Mouse (Mus musculus) liver, adult 2 months (tissue): ENCODE data around the gene Ccdc88a. TPM values are rescaled to one million over a fixed set of nuclear protein-coding genes. Genes with fewer than 3 reads are reported as not detected.
A peak's percentile ranks its signal among the peaks of the same experiment; 100 is the strongest.

ENCODE experiments used
- DNase-seq: peaks from one replicate; pipeline ENCODE4 v3.0.0-alpha.2; 2011; ENCODE audit warnings: low read depth, low spot score; ENCODE audit errors: extremely low read depth
- H3K27ac ChIP-seq: fragments of 200-500 bp; replicated peaks from 2 replicates; pipeline ENCODE4 v1.5.1; 2012; ENCODE audit warnings: low read depth, mild to moderate bottlenecking, control low read depth, inconsistent platforms, low read length; ENCODE audit not compliant: insufficient read depth
- H3K27me3 ChIP-seq: fragments of 200-500 bp; 2 replicates; pipeline ENCODE4 v1.6.1; 2012; ENCODE audit warnings: mild to moderate bottlenecking, moderate library complexity, low read length, inconsistent platforms; ENCODE audit not compliant: control insufficient read depth, insufficient read depth
- H3K36me3 ChIP-seq: fragments of 200-500 bp; 2 replicates; pipeline ENCODE4 v1.6.1; 2012; ENCODE audit warnings: low read length, inconsistent platforms; ENCODE audit not compliant: control insufficient read depth, insufficient read depth
- H3K4me1 ChIP-seq: fragments of 200-500 bp; 2 replicates; pipeline ENCODE4 v1.6.1; 2011; ENCODE audit warnings: low read length; ENCODE audit not compliant: control insufficient read depth, insufficient read depth
- H3K4me3 ChIP-seq: fragments of 200-500 bp; 2 replicates; pipeline ENCODE4 v1.5.1; 2011; ENCODE audit warnings: low read depth, mild to moderate bottlenecking, control low read depth, low read length, moderate library complexity; ENCODE audit not compliant: insufficient read depth
- H3K79me2 ChIP-seq: fragments of 200-500 bp; 2 replicates; pipeline ENCODE4 v1.6.1; 2012; ENCODE audit warnings: inconsistent platforms, mild to moderate bottlenecking, low read length, moderate library complexity; ENCODE audit not compliant: control insufficient read depth, insufficient read depth
- H3K9ac ChIP-seq: fragments of 200-500 bp; 2 replicates; pipeline ENCODE4 v1.6.1; 2012; ENCODE audit warnings: low read depth, mild to moderate bottlenecking, control low read depth, inconsistent platforms, low read length
- CTCF ChIP-seq: fragments of 200-500 bp; IDR thresholded peaks from 2 replicates; pipeline ENCODE4 v1.5.1; 2011; ENCODE audit warnings: low read depth, low read length, control low read depth
- POLR2A ChIP-seq: fragments of 200-500 bp; IDR thresholded peaks from 2 replicates; pipeline ENCODE4 v1.6.1; 2011; ENCODE audit warnings: low read length, control low read depth; ENCODE audit not compliant: insufficient read depth; ENCODE audit errors: extremely low read depth
- WGBS: fragments of 180-500 bp; shearing (Covaris S2); methylation state at CpG from one replicate; pipeline ENCODE4 v1.1.7; 2018; 5-methylcytosine and 5-hydroxymethylcytosine counted together
- polyA plus RNA-seq: library from polyadenylated mRNA; depleted of rRNA; stranded (reverse); fragments of >200 nt; gene quantifications from 2 replicates; pipeline ENCODE4 v1.2.3, GENCODE M21; 2012; rRNA removed
- total RNA-seq: library from RNA; depleted of rRNA; stranded (reverse); fragments of >200 nt; gene quantifications from 2 replicates; pipeline ENCODE4 v1.2.3, GENCODE M21; 2014; rRNA removed

Ccdc88a gene
- 1.7 and 1.8 TPM in 2 replicates for total RNA-seq
- polyA plus RNA-seq, result 0.09 and 0.10 TPM in 2 replicates

GRCm38 (mm10) chr11:29373396-29374273, at the start of gene Ccdc88a:
Gene Ccdc88a, plus strand, starts transcription at chr11:29373658.
- Histone ChIP-seq H3K4me3 (peak within 1 kb of the TSS; percentile 73), H3K27ac (no peak within 1 kb of the TSS; the same call in 1 of the 2 replicates), H3K27me3 (no peaks in the 10 kb centered on the region), H3K9ac (peak within 1 kb of the TSS; percentile 75), H3K36me3 (no peaks in the 10 kb centered on the region), H3K4me1 (no peaks in the 10 kb centered on the region), H3K79me2 (no peaks in the 10 kb centered on the region)
- DNase-seq, result peak; percentile 64
- WGBS, result under 1% methylated on average over 101 of the region's 107 CpGs
- TF ChIP-seq CTCF (peak; percentile 30), POLR2A (0 out of 2 replicates have a peak, but pooled peaks have one; percentile 28)

- Histone ChIP-seq H3K9ac (no peak overlapping the region), H3K4me3 (no peak overlapping the region), H3K79me2 (no peaks in the 10 kb centered on the region), H3K27ac (no peak overlapping the region), H3K27me3 (no peaks in the 10 kb centered on the region), H3K4me1 (no peaks in the 10 kb centered on the region), H3K36me3 (no peaks in the 10 kb centered on the region)
- no peak for DNase-seq
- TF ChIP-seq POLR2A (no peak), CTCF (no peak)
- WGBS, result 67% methylated on average over 2 of the region's 2 CpGs
These were observed 38.0 kb upstream of the Ccdc88a start for GRCm38 (mm10) chr11:29335505-29335904.

- Histone ChIP-seq H3K27me3 (no peaks in the 10 kb centered on the region), H3K9ac (no peak overlapping the region), H3K4me1 (no peaks in the 10 kb centered on the region), H3K4me3 (no peak overlapping the region), H3K36me3 (no peaks in the 10 kb centered on the region), H3K27ac (no peak overlapping the region), H3K79me2 (no peaks in the 10 kb centered on the region)
- 72% methylated on average over 2 of the region's 2 CpGs for WGBS
- no peak for DNase-seq
- TF ChIP-seq POLR2A (no peak), CTCF (no peak)
These were observed 32.2 kb upstream of the Ccdc88a start for GRCm38 (mm10) chr11:29341259-29341658.

- H3K27me3 ChIP-seq, result no peaks in the 10 kb centered on the region
- no peak for TF ChIP-seq CTCF
- no peak for TF ChIP-seq POLR2A
- H3K4me1 ChIP-seq, result no peaks in the 10 kb centered on the region
- H3K79me2 ChIP-seq, result no peaks in the 10 kb centered on the region
- H3K9ac ChIP-seq, result no peak overlapping the region
- no peak for DNase-seq
- no peak overlapping the region for H3K4me3 ChIP-seq
- H3K27ac ChIP-seq, result no peak overlapping the region
- WGBS, result 82% methylated on average over 4 of the region's 4 CpGs
- H3K36me3 ChIP-seq, result no peaks in the 10 kb centered on the region
These were observed 28.4 kb upstream of the Ccdc88a start for GRCm38 (mm10) chr11:29344891-29345657.

GRCm38 (mm10) chr11:29345673-29346286, 27.7 kb upstream of the Ccdc88a start:
- Histone ChIP-seq H3K36me3 (no peaks in the 10 kb centered on the region), H3K9ac (no peak overlapping the region), H3K4me1 (no peaks in the 10 kb centered on the region), H3K27ac (no peak overlapping the region), H3K27me3 (no peaks in the 10 kb centered on the region), H3K4me3 (no peak overlapping the region), H3K79me2 (no peaks in the 10 kb centered on the region)
- TF ChIP-seq CTCF (no peak), POLR2A (no peak)
- DNase-seq, result no peak
- WGBS, result 79% methylated on average over 4 of the region's 4 CpGs
